Mouse (Mus musculus) megakaryocyte, embryonic 14.5 days (primary cell): Measurements from ENCODE around the gene Obsl1.

Experiments used
- FLI1 ChIP-seq: IDR thresholded peaks from 2 replicates; pipeline ENCODE4 v1.6.1; 2012; ENCODE audit warnings: low read length, inconsistent platforms, mixed read lengths
- GATA1 ChIP-seq: IDR thresholded peaks from 3 replicates; pipeline ENCODE4 v1.6.1; 2012; ENCODE audit warnings: mixed read lengths, low read length, inconsistent platforms, borderline replicate concordance

DNA sequence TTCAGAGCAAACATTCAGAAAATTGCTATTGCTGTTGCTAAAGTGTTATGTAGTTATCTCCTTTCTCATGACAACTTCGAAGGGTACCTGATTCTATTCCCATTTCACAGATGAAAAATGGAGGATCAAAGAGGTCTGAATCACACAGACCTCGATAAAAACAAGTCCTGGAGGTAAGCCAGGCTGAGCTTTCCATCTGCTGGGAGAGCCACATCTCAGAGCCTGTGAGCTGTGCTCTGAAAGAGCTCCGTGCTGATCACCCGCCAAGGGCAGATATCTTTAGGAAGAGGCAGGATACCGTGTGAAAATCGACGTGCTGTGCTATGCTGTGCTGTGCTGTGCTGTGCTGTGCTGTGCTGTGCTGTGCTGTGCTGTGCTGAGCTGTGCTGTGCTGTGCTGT, 46.0 kb downstream of the Obsl1 start:
- TF ChIP-seq GATA1: no peak
- TF ChIP-seq FLI1: no peak
